In the genomic region with DNA sequence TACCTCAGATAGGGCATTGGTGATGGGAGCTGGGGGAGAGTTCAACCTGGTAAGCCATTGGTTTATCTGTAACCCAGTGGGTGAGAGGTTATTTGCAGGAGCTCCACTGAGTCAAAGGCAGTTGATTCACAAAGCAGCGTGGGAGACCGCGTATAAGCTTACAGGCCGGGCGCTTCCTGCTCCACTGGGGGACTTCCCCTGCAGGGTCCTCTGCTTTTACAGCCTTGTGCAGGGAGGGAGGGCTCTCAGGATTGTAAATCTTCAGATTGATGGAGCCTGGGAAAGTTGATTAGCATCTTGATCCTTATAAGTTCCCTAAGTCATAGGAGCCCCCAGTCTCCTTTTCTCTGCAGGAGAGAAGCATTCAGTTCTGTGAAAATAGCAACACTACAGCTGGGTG, we compare ENCODE assay signal across 19 mouse cellular contexts.
DNase-seq lines count a peak whose midpoint lies in the region; ATAC-seq lines count a peak whose summit lies in the region.
"Had no signal": no experiment of that assay in that cellular context is flagged by ENCODE, and none has a peak within 500 bp of the region (broad histone marks: within the 10 kb centered on the region; RNA-seq: fewer than 3 reads in every experiment).

No protein-coding gene starts in this region.

- DNase-seq in hindbrain, embryonic 11.5 days (ENCODE audit: low spot score): no peak
- no peak for DNase-seq in midbrain, embryonic 10.5 days (ENCODE audit: low spot score)
- DNase-seq in embryo, embryonic 9.5 days (ENCODE audit: extremely low spot score): peak; percentile 25
- no peak for DNase-seq in gastrocnemius, postnatal 14 days
- DNase-seq: B cell, adult 2 months; cerebellum, adult 2 months; gastrocnemius, postnatal 36 days; left cerebral cortex, postnatal 4 days; lung, adult 2 months; thymus, postnatal 36 days had no signal

- H3K9me3 ChIP-seq in hindbrain, embryonic 13.5 days: no peaks in the 10 kb centered on the region
- H3K9me3 ChIP-seq in hindbrain, embryonic 11.5 days (ENCODE audit: control insufficient read depth, low read length): no peaks in the 10 kb centered on the region
- H3K9me3 ChIP-seq in midbrain, embryonic 10.5 days (replicated peaks): no peaks in the 10 kb centered on the region
- H3K9me3 ChIP-seq in midbrain, embryonic 15.5 days: no peaks in the 10 kb centered on the region
- H3K9me3 ChIP-seq in neural tube, embryonic 13.5 days: no peaks in the 10 kb centered on the region
- H3K9me3 ChIP-seq: embryonic facial prominence, embryonic 12.5 days; forebrain, embryonic 13.5 days; heart, embryonic 13.5 days; hindbrain, embryonic 15.5 days; stomach, embryonic 15.5 days had no signal

- 19% methylated on average over 5 of the region's 5 CpGs for WGBS in hindbrain, embryonic 13.5 days
- WGBS in hindbrain, embryonic 11.5 days: 12% methylated on average over 5 of the region's 5 CpGs
- WGBS in midbrain, embryonic 10.5 days: 31% methylated on average over 5 of the region's 5 CpGs
- 31% methylated on average over 5 of the region's 5 CpGs for whole genome bisulfite sequencing in midbrain, embryonic 15.5 days
- WGBS in neural tube, embryonic 13.5 days: 6% methylated on average over 5 of the region's 5 CpGs

- ATAC-seq in hindbrain, embryonic 13.5 days (ENCODE audit: low FRiP score): no peak
- ATAC-seq in hindbrain, embryonic 11.5 days (ENCODE audit: low FRiP score): no peak
- ATAC-seq in midbrain, embryonic 15.5 days (replicated peaks): no peak
- ATAC-seq in neural tube, embryonic 13.5 days (ENCODE audit: low read depth): no peak
- ATAC-seq in frontal cortex, adult (ENCODE audit: low TSS enrichment): no peak
- ATAC-seq: forebrain, embryonic 13.5 days had no signal

- H3K4me2 ChIP-seq in hindbrain, embryonic 13.5 days: no peak overlapping the region
- H3K4me2 ChIP-seq in hindbrain, embryonic 11.5 days (replicated peaks; ENCODE audit: low read depth, low read length): no peak overlapping the region
- H3K4me2 ChIP-seq in midbrain, embryonic 15.5 days: no peak overlapping the region
- H3K4me2 ChIP-seq in neural tube, embryonic 13.5 days: no peak overlapping the region
- H3K4me2 ChIP-seq: embryonic facial prominence, embryonic 12.5 days; forebrain, embryonic 13.5 days; heart, embryonic 13.5 days; hindbrain, embryonic 15.5 days; stomach, embryonic 15.5 days had no signal

- H3K4me1 ChIP-seq in hindbrain, embryonic 13.5 days (replicated peaks): peaks cover 16% of the 10 kb centered on the region
- H3K4me1 ChIP-seq in hindbrain, embryonic 11.5 days (replicated peaks; ENCODE audit: control insufficient read depth, insufficient read depth, low read length): no peaks in the 10 kb centered on the region
- peaks cover 9% of the 10 kb centered on the region for H3K4me1 ChIP-seq in midbrain, embryonic 10.5 days
- no peaks in the 10 kb centered on the region for H3K4me1 ChIP-seq in midbrain, embryonic 15.5 days
- H3K4me1 ChIP-seq in neural tube, embryonic 13.5 days (replicated peaks): peaks cover 20% of the 10 kb centered on the region
- H3K4me1 ChIP-seq: embryonic facial prominence, embryonic 12.5 days; stomach, embryonic 15.5 days had no signal

- peaks cover 23% of the 10 kb centered on the region for H3K36me3 ChIP-seq in hindbrain, embryonic 13.5 days
- no peaks in the 10 kb centered on the region for H3K36me3 ChIP-seq in hindbrain, embryonic 11.5 days (ENCODE audit: control insufficient read depth, insufficient read depth, low read length)
- peaks cover 36% of the 10 kb centered on the region for H3K36me3 ChIP-seq in midbrain, embryonic 10.5 days
- no peaks in the 10 kb centered on the region for H3K36me3 ChIP-seq in midbrain, embryonic 15.5 days (replicated peaks)
- H3K36me3 ChIP-seq in neural tube, embryonic 13.5 days: peaks cover 16% of the 10 kb centered on the region

- no peak overlapping the region for H3K4me3 ChIP-seq in hindbrain, embryonic 13.5 days
- H3K4me3 ChIP-seq in hindbrain, embryonic 11.5 days (ENCODE audit: low read depth, low read length): no peak overlapping the region
- H3K4me3 ChIP-seq in midbrain, embryonic 10.5 days: no peak overlapping the region
- H3K4me3 ChIP-seq in midbrain, embryonic 15.5 days: no peak overlapping the region
- H3K4me3 ChIP-seq in neural tube, embryonic 13.5 days: no peak overlapping the region
- H3K4me3 ChIP-seq: embryonic facial prominence, embryonic 12.5 days; forebrain, embryonic 13.5 days; heart, embryonic 13.5 days; hindbrain, embryonic 15.5 days; stomach, embryonic 15.5 days had no signal

- no peaks in the 10 kb centered on the region for H3K27me3 ChIP-seq in hindbrain, embryonic 13.5 days
- H3K27me3 ChIP-seq in hindbrain, embryonic 11.5 days (ENCODE audit: control insufficient read depth, insufficient read depth, low read length): no peaks in the 10 kb centered on the region
- no peaks in the 10 kb centered on the region for H3K27me3 ChIP-seq in midbrain, embryonic 10.5 days (ENCODE audit: low read depth, poor library complexity, severe bottlenecking)
- H3K27me3 ChIP-seq in midbrain, embryonic 15.5 days (replicated peaks): no peaks in the 10 kb centered on the region
- no peaks in the 10 kb centered on the region for H3K27me3 ChIP-seq in neural tube, embryonic 13.5 days
- H3K27me3 ChIP-seq: embryonic facial prominence, embryonic 12.5 days; forebrain, embryonic 13.5 days; heart, embryonic 13.5 days; hindbrain, embryonic 15.5 days; stomach, embryonic 15.5 days had no signal

- intact Hi-C loops in gastrocnemius, postnatal 14 days (cut with DNase I; ENCODE audit: low total_unique reads): no loop called here

- H3K9ac ChIP-seq in hindbrain, embryonic 13.5 days: no peak overlapping the region
- H3K9ac ChIP-seq in hindbrain, embryonic 11.5 days (ENCODE audit: low read depth, low read length): no peak overlapping the region
- no peak overlapping the region for H3K9ac ChIP-seq in midbrain, embryonic 15.5 days
- peak overlapping the region; percentile 12; the same call in 1 of the 2 replicates for H3K9ac ChIP-seq in neural tube, embryonic 13.5 days
- H3K9ac ChIP-seq: embryonic facial prominence, embryonic 12.5 days; forebrain, embryonic 13.5 days; heart, embryonic 13.5 days; hindbrain, embryonic 15.5 days; stomach, embryonic 15.5 days had no signal

- H3K27ac ChIP-seq in hindbrain, embryonic 13.5 days: peak overlapping the region; percentile 66; the same call in 1 of the 2 replicates
- no peak overlapping the region for H3K27ac ChIP-seq in hindbrain, embryonic 11.5 days (ENCODE audit: low read depth, low read length)
- H3K27ac ChIP-seq in midbrain, embryonic 10.5 days (replicated peaks): 0 out of 2 replicates have a peak overlapping the region, but pooled peaks have one; percentile 46
- no peak overlapping the region for H3K27ac ChIP-seq in midbrain, embryonic 15.5 days
- peak overlapping the region; percentile 15; the same call in 1 of the 2 replicates for H3K27ac ChIP-seq in neural tube, embryonic 13.5 days (replicated peaks)
- H3K27ac ChIP-seq: embryonic facial prominence, embryonic 12.5 days; forebrain, embryonic 13.5 days; hindbrain, embryonic 15.5 days had no signal

Comparison
In these comparisons a context has a peak if more than half of its experiments do, and no peak if none do; other contexts are left out.
1. H3K27ac ChIP-seq: peak in hindbrain, embryonic 13.5 days (single experiment), midbrain, embryonic 10.5 days (single experiment) and neural tube, embryonic 13.5 days (single experiment); none in hindbrain, embryonic 11.5 days (single experiment) and midbrain, embryonic 15.5 days (single experiment).